Mouse (Mus musculus) cerebellum, postnatal 4 days (tissue): ENCODE data around the gene Draxin.
"Not testable (repeated sequence)": the region's sequence is repeated elsewhere in the genome, so short reads cannot be mapped to it uniquely, and the experiment has no call there.

Source experiments
- DNase-seq, 2 experiments: peaks; one replicate each; pipeline ENCODE4 v3.0.0; 2022; ENCODE audit warnings: low spot score in 2 of 2, mixed read lengths in 1 of 2

Gene Draxin

GRCm38 (mm10) chr4:148056801-148057200 is 73.7 kb downstream of the Draxin start:
- no peak for DNase-seq

GRCm38 (mm10) chr4:148056246-148056645 is 74.3 kb downstream of the Draxin start:
- DNase-seq = no peak

- DNase-seq = no peak
Measured at GRCm38 (mm10) chr4:148054961-148055695, 75.4 kb downstream of the Draxin start.

- DNase-seq = no peak
Measured at GRCm38 (mm10) chr4:148053417-148053920, 77.0 kb downstream of the Draxin start.

GRCm38 (mm10) chr4:148052976-148053375 is 77.5 kb downstream of the Draxin start:
- no peak for DNase-seq

- DNase-seq = no peak
Measured at GRCm38 (mm10) chr4:148051886-148052285, 78.6 kb downstream of the Draxin start.

- DNase-seq = no peak
Measured at GRCm38 (mm10) chr4:148051046-148051776, 79.3 kb downstream of the Draxin start.

GRCm38 (mm10) chr4:148050396-148050914 is 80.0 kb downstream of the Draxin start:
- DNase-seq = not testable (repeated sequence)
